Mouse (Mus musculus) layer of hippocampus, adult 18-20 months (tissue): ENCODE results near the gene Rps6ka6. TPM values are rescaled to one million over a fixed set of nuclear protein-coding genes. Genes with fewer than 3 reads are reported as not detected.

ENCODE experiments used
- DNase-seq, 2 experiments: peaks; one replicate each; pipeline ENCODE4 v3.0.0; 2022; ENCODE audit warnings: low spot score in 2 of 2
- long read RNA-seq: library from polyadenylated mRNA; stranded (forward); transcript quantifications from one replicate; pipeline ENCODE4 v2.0.0, GENCODE M21; 2021
- total RNA-seq, 2 experiments: library from RNA; stranded (reverse); gene quantifications; 2 replicates each; pipeline ENCODE4 v1.2.3; 2021

Gene Rps6ka6
- total RNA-seq, result 1 to 10 TPM; 3.5 to 4.3 TPM
- long read RNA-seq, full-length matches to known transcripts, result 3 of 7 reads
- long read RNA-seq, partial matches to known transcripts, result 0 of 7 reads
- long read RNA-seq, other reads (novel, unspliced or antisense), result 4 of 7 reads

DNA sequence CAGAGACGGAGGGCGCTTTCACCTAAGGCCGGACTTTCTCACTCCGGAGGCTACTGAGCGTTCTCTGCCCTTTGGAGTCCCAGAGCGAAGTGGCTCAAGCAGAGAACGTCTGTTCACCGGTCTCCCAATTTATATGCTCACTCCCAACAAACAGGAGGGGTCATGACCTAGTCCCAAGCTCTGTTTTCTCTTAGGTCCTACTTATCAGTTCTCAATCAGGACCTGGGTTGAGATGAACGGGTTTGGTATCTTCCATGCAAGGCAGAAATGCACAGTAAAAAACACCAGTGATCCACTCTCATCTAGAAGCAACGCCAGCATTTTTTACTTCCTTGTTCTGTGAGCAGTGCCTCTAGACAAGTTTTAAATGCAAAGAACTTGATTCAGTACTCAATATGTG, at the start of gene Rps6ka6:
Gene Rps6ka6, minus strand, starts transcription at position 101 of the 400 bp plus-strand sequence.
- no peak for DNase-seq

DNA sequence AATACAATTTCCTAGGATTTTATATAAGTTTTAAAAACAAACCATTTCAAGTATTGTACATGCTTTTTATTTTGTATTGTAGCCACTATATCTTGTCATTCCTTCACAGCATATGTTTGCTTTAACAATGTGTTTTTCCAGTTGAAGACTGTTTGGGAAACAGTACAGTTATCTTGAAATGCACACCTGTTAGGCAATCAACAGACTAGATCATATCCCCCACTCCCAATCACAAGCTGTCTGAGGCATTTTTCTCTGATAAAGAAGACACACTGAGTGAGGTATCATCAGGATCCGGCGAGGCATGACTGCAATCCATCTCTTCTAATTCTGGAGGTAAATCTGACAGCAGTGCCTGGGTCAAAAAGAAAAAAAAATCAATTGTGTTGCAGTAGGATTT, 39.3 kb upstream of the Rps6ka6 start:
- DNase-seq, result no peak

DNA sequence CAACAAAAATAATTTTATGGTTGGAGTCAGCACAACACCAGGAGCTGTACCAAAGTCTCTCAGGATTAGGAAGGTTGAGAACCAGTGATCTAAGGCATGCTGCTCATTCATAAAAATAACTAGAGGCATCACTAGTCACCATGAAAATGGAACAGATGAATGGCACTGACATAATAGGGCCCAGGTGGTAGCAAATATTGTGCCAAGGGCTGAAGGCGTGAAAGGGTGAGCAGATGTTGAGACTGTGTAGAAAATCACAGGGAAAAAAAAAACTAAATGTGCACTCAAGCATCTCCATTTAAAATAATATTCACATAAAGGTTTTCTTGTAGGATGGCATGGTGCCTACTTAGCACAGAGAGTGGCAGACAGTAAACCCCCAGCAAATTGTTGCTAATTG, 19.6 kb downstream of the Rps6ka6 start:
- no peak for DNase-seq

DNA sequence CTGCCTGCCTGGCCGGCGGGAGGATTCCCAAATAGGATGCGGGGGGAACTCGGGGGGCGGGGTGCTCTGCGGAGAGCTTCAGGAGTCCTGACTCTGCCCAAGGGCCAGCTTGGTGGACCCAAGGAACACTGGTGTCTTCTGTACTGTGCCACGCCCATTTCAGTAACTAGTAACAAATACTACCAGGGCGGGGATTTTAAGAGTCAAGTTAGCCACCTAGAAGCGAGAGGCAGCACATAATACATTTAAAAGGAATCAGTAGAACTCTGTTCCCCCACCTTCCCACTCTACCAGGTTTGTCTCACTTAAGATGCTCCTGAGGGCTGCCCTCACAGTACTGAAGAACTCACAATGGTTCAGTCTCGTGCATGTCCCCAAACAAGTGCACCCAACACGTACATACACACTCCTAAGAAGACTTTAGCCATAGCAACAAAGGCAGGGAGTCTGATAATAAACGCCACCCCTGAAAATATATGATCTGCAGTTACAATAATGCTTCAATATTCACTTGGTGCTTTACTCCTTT, 74.1 kb downstream of the Rps6ka6 start:
- DNase-seq, result no peak

DNA sequence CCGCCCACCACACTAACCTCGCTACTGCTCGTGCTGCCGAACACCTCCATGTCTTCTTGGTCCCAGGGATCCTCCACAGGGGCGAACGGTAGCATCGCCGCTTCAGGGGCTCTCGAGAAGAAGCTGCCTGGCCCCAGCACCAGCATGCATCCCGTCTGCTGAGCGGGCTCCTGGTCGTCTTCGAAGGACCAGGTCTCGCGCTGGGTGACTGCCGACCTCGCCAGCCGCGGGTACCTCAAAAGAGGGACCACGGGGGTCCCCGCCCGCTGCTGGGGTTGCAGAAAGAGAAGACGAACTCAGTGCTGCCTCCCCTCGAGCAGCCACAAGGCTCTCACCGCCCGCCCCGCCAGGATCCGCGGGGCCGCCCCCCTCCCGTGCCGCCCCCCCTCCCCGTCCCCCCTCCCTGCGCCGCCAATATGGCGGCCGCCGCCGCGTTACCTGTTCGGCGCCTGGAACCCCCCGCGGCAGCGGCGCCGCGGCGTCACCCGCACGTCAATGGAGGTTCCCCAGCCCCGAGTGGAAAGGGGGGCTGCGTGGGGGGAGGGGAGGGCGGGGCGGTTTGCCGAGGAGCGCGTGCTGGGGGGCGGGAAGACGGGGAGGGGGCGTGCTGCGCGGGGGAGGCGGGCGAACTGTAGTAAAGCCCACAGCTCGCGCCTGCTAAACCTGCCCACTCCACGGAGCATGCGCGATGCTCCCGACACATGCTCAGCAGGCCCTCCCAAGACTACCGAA, 74.8 kb downstream of the Rps6ka6 start:
- DNase-seq, result peak; percentile 21 to 69

DNA sequence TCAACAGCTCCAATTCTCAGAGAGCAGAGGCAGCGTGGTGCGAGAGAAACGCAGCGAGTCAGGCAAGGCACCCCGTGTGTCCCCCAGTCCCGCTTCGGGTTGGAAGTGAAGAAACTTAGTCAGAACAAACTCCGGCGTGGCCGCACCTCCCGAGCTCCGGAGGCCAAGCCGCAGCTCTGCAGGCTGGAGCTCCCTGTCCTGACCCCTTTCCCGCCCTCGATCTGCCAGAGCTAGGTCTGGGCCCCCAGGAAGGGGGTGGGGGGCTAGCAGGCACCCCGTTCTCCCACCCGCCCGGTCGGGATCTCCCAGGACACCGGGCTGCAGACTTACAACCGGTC, 75.3 kb downstream of the Rps6ka6 start:
- peak in 1 of 2 experiments; percentile 3 for DNase-seq

DNA sequence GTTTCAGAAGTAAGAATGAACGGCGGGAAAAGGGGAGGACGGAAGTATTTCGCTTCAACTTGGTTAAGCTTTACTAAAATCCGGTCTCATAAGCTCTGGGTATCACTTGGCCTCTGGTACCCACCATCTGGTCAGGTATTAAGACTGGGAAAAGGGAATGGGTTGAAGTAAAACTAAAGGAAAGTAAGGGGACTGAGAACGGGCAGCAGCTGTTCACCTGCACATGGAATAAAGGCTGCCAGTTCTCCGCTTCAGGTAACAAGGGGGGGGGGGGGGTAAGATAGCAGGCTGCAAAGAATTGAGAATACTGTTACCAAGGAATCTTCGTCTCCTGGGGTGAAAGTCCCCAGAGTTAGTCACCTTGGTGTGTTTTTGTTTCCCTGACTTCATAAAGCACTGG, 75.7 kb downstream of the Rps6ka6 start:
- DNase-seq, result no peak

DNA sequence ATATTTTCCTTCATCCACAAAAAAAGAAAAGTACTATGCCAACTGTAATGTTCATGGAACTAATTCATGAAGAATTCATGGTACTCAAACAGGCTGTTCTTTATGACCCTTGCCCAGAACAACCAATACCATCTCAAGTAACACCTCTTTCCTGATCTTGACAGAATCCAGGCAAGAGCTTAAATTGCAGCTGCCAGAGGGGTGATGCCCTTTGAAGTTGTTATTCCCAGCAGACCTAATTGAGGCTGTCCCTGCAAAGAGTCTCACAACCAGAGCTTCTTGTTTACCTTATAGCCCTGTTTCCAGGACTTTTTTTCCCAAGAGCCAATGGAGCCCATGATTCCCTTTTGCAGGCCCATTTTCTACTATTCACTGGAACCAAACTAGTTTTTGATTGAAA, 77.6 kb downstream of the Rps6ka6 start:
- no peak for DNase-seq

DNA sequence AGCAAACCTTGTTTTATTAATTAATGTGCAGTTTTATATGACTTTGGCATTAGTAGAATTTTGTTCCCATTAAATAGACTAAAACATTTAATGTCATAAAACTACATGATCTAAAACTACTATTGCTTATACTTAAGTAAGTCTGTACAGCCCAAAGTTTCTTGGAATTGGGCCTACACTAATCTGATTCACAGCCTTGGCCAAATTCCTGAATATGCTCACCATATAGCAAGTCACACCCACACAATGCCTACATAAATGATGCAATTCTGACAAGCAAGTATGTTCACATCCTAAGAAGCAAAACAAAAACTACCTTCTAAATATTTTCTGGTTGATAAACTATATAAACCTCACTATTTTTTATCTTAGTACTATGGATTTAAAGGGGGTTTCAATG, 101.2 kb downstream of the Rps6ka6 start:
- DNase-seq, result no peak

DNA sequence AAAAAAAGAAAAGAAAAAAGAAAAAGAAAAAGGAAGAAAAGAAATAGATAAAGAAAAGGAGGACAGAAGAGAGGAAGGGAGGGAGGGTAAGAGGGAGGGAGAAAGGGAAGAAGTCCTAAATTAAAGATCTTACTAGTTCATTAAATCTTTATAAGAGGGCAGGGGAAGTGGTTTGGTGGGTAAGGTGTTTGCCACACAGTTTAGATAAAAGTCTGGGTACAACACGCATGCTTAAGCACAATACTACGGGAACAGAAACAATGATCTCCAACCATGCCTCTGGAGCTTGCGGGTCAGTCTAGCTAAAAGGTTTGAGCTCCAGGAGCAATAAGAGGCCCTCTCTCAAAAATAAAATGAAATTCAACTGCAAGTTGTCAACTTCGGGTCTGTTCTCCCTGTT, 123.0 kb downstream of the Rps6ka6 start:
- DNase-seq, result no peak

DNA sequence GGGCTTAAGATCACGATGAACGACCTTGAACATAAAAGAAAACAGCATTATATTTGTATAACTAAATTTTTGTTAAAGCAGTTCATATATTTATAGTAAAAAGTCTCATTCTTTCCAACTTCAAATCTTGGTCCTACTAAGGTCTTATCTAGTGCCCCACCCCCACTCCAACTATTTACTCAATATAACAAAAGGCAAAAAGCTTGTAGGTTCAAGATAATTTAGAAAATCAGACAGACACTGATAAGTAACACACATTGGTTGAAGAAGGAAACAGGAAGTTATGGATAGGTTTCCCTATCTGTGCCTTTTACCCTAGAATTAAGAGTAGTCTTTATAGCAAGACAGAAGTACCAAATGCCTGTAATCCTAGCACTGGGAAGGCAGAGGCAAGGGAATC, 132.9 kb downstream of the Rps6ka6 start:
- no peak for DNase-seq

DNA sequence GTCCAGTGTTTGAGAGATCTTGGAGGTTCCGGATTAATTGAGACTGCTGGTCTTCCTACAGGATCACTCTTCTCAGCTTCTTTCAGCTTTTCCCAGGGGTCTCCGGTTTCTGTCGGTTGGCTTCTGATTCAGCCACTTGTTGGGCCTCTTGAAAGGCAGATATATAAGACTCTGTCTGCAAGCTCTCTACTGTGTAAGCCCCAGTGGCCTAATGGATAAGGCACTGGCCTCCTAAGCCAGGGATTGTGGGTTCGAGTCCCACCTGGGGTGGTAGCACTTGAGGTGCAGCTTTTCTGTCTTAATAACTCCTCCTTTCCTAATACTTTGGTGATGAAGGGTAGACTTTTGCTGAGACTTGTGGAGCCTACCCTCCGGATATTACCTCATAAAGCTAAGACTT, 160.7 kb downstream of the Rps6ka6 start:
- DNase-seq, result no peak

DNA sequence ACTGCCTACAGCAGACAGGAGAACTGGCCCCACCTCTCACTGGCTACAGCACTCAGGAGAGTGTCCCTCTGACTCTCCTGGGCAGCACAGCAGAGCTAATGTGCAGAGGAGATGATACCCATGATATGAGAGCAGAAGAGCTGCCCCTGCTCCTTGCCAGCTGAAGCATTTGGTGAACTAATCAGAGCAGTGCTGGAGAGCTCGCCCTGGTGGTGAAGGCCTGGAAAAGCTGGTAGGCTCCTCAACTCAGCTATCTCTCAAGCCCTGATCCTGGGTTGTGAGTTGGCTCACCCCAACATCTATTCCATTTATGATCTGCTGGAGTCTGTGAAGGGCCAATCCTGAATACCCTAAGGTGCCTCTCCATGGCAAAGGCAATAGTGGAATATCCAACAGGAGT, 163.6 kb downstream of the Rps6ka6 start:
- DNase-seq, result no peak

Other genes with a start within 250 kb of the Rps6ka6 start
- 1 to 10 TPM; 3.3 to 3.4 TPM for gene Hdx, start 159.1 kb upstream of the Rps6ka6 start, total RNA-seq